Mouse (Mus musculus) right cerebral cortex, postnatal 25 days (tissue): Measurements from ENCODE around the gene Cfap20.
"Not testable (repeated sequence)": the region's sequence is repeated elsewhere in the genome, so short reads cannot be mapped to it uniquely, and the experiment has no call there.

Experiments used
- DNase-seq: peaks from one replicate; pipeline ENCODE4 v3.0.0; 2022

The Cfap20 gene

GRCm38 (mm10) chr8:95411309-95411972, 23.2 kb downstream of the Cfap20 start:
- DNase-seq: no peak

- DNase-seq: no peak
These were observed 25.2 kb downstream of the Cfap20 start for GRCm38 (mm10) chr8:95409518-95409917.

GRCm38 (mm10) chr8:95401091-95401490, 33.6 kb downstream of the Cfap20 start:
- no peak for DNase-seq

- no peak for DNase-seq
These were observed 35.5 kb downstream of the Cfap20 start for GRCm38 (mm10) chr8:95399131-95399530.

GRCm38 (mm10) chr8:95397201-95397600, 37.5 kb downstream of the Cfap20 start:
- no peak for DNase-seq

GRCm38 (mm10) chr8:95396752-95397151, 37.9 kb downstream of the Cfap20 start:
- DNase-seq: no peak

GRCm38 (mm10) chr8:95395186-95395918, 39.3 kb downstream of the Cfap20 start:
- no peak for DNase-seq

- DNase-seq: no peak
These were observed 42.1 kb downstream of the Cfap20 start for GRCm38 (mm10) chr8:95392604-95393003.

- no peak for DNase-seq
These were observed 43.6 kb downstream of the Cfap20 start for GRCm38 (mm10) chr8:95391101-95391500.

- no peak for DNase-seq
These were observed 44.4 kb downstream of the Cfap20 start for GRCm38 (mm10) chr8:95390312-95390711.

GRCm38 (mm10) chr8:95387936-95388335, 46.7 kb downstream of the Cfap20 start:
- DNase-seq: no peak

GRCm38 (mm10) chr8:95387221-95387620, 47.4 kb downstream of the Cfap20 start:
- DNase-seq: no peak

GRCm38 (mm10) chr8:95386037-95386436, 48.6 kb downstream of the Cfap20 start:
- no peak for DNase-seq

GRCm38 (mm10) chr8:95384501-95384900, 50.2 kb downstream of the Cfap20 start:
- DNase-seq: no peak

- DNase-seq: no peak
These were observed 53.1 kb downstream of the Cfap20 start for GRCm38 (mm10) chr8:95381595-95381994.

GRCm38 (mm10) chr8:95380953-95381352, 53.7 kb downstream of the Cfap20 start:
- no peak for DNase-seq

GRCm38 (mm10) chr8:95378928-95379327, 55.7 kb downstream of the Cfap20 start:
- not testable (repeated sequence) for DNase-seq

- no peak for DNase-seq
These were observed 56.8 kb downstream of the Cfap20 start for GRCm38 (mm10) chr8:95377863-95378291.

- DNase-seq: no peak
These were observed 57.6 kb downstream of the Cfap20 start for GRCm38 (mm10) chr8:95377101-95377500.

- no peak for DNase-seq
These were observed 58.2 kb downstream of the Cfap20 start for GRCm38 (mm10) chr8:95376309-95376999.

GRCm38 (mm10) chr8:95375374-95375930, 59.2 kb downstream of the Cfap20 start:
- no peak for DNase-seq

GRCm38 (mm10) chr8:95374429-95374828, 60.2 kb downstream of the Cfap20 start:
- DNase-seq: no peak

- DNase-seq: no peak
These were observed 61.2 kb downstream of the Cfap20 start for GRCm38 (mm10) chr8:95373389-95374002.
